Mouse (Mus musculus) left cerebral cortex, adult 11 months (tissue): Measurements from ENCODE around the gene Fndc5.
A peak's percentile ranks its signal among the peaks of the same experiment; 100 is the strongest.

ENCODE experiments used
- DNase-seq: peaks from one replicate; pipeline ENCODE4 v3.0.0; 2022; ENCODE audit warnings: low spot score

Fndc5 gene

DNA sequence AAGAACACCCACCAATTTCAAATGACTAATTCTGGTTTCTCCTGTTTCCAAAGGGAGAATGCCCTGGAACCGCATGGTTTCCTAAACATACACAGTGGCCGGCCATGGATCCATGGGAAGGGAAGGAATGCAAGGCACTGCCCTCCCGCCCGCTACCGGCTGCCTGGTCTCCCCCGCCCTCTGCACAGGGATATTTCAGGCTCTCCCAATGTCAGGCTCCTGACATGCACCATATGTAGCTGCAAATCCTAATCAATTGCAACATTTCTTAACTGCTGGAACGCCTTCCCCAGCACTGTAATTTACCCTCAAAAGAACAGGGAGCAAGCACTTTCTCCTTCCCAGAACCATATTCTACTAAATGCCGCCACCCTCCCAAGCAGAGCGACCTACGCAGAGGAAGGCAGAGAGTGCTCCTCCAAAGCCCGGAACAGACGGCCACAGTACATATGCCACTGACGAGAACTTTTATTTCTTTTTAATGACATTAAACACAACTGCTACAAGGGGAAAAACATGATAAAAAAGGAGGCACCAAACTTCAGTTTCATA, 10.8 kb downstream of the Fndc5 start:
- DNase-seq = no peak

DNA sequence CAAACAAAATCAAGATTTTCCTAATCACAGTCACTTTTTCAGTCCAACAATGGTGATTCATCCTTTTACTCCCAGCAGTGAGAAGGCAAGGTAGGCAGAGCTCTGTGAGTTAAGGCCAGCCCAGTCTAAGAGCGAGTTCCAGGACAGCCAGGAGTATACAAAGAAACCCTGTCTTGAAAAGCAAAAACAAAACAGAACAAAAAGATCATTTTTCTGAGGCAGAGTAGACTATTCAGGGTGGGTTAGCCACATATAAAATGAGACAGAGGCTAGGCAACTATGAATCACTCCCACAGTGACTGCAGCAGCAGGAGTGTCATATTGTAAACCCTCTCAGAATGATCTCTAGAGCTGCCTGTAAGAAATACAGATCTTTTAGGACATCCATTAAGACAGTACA, 12.5 kb downstream of the Fndc5 start:
- DNase-seq = no peak

DNA sequence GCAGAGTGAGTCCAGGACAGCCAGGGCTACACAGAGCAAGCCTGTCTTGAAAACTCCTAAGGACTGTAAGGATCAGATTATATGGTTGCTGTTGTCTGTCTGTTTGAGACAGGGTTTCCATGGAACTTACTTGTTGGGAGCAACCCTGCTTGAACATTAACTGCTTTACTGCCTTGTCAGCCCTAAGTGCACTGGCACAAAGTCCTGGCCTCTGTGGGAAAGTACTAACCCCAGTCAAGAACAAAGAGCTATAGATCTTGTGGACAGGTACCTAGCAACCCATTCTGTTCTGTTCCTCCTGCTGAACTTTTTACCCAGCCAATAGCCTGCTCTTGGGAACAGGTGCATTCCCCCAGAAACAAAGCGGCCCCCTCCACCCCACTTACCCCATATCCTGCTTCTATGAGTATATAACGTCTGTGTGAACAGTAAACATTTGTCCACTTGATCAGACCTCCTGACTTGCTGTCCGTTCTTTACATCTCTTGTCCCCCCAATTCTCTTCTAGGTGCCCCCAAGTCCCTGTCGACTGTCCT, 14.5 kb downstream of the Fndc5 start:
- no peak for DNase-seq

DNA sequence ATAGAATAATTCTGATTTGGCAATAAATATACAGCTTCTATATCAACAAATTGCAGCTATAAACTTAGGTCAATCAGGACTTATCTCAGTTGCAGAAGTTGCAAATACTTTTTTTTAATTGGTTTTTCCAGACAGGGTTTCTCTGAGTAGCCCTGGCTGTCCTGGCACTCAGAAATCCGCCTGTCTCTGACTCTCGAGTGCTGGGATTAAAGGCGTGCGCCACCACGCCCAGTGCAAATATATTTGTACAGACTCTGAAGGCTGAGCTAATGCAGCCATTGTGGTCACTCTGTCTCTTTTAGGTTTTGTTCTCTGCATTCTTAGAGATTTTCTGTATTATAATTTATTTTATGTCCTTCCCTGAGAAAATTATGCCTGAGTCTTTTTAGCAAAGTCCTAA, 20.7 kb downstream of the Fndc5 start:
- DNase-seq = no peak

DNA sequence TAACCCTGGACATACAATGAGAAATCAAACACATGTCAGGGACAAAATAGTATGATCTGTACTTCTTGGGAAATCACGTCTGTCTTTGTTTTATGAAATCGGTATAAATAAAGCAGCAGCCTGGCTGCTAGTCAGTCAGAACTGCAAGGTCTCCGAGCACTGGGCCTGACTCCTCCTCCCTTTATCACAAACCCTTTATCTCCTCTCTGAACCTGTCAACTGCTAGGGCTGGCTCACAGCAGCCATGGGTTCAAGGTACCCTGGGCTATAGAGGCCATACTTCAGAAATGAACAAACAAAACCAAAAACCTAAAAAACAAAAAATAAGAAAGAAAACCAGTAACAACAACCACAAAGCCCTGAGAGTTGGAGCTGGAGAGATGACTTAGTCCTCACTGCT, 21.8 kb downstream of the Fndc5 start:
- no peak for DNase-seq

DNA sequence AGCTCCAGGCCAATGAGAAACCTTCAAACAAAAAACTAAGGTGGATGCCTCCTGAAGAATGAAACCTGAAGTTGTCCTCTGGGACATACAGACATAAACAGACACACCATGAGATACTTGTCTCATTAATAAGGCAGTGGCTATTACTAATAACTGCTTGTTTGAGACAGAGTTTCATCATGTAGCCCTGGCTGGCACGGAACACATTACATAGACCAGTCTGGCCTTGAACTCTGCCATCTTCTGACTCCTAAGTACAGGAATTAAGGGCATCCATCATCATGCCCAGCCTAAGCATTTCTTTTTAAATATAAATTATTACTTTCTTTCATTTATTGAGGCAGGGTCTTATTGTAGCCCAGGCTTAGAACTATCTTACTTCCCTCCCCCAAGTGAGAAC, 24.3 kb downstream of the Fndc5 start:
- DNase-seq = no peak

DNA sequence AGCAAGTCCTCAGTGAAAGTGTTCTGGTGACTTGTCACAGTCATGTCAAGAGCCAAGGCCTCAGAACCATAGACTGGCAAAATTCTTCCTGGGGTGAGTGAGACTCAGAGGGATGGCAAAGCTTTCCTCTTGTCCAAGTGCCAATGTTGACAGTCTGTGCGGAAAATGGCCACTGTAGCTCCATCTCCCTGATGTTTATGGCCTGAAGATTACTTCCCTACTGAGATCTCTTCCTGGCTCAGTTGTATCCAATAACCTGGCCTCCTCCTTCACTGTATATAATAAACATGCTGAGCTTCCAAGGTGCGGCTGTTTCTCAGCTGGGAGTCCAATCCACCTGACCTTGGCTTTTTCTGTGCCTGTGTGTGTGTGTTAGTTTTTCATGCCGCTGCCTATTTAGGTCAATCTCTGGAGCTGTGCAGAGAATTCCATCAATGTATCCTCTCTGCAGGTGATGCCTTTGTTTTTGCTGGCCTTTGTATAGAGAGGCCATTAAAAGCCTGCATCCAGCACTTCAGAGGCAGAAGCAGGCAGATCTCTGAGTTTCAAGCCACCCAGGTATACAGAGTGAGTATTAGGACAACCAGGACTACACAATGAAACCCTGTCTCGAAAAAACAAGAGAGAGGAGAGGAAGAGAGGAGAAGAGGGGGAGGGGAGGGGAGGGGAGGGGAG, 24.9 kb downstream of the Fndc5 start:
- DNase-seq = no peak

DNA sequence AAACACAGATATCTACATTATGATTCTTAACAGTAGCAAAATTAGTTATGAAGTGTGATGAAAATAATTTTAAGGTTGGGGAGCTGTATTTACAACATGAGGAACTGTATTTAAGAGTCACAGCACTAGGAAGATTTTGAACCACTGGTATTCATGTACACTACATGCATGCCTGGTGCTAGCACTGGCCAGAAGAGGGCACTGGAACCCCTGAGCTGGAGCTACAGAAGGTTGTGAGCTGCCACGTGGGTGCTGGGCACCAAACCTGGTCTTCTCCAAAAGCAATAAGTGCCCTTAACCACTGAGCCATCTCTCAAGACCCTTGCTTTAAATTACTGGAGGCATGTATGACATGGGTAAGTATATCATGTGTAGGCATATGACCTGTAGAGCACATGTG, 35.7 kb downstream of the Fndc5 start:
- DNase-seq = no peak

DNA sequence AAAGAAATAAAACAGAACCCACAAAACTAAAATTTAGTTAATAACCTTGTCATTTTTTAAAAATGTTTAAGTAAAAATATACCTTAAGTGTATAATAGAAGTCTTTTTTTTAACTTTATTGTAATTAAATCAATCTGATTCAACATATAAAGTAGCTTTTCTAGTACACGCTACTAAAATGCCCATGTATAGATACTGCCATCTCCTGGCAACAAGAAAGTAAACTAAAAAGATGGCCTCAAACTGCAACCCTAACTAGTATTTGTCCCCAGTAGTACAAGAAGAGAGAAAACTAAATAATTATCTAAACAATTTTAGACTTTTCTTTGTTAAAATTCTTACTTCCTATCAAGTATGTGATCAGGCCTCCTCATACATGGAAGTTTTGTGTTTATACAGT, 42.8 kb downstream of the Fndc5 start:
- no peak for DNase-seq

DNA sequence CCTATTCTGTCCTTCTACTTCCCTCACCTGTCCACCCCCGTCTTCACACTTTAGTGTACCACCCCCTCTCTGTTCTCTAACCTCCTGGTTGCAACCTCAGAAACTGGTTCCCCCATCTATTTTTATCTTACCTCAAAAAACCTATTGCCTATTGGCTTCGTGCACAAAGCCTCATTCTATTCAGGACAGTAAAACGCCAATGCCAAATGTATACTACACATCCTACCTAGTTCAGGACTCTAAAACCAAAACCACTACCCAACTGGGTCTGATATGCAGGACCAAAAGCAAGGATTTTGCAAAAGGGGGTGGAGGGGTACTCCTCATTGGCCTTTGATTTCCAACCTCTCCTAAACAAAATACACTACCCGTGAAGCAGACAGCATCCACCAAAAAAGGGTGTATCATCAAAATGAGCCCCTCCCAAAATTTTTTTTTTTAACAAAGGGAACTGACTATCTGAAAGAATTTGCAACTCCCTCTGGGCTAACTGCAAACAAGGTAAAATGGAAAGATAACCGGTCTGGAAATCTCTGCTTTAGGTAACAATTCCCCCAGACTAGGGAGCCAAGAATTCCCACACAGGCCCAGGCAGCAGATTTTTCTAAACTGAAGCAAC, 51.4 kb downstream of the Fndc5 start:
- no peak for DNase-seq

DNA sequence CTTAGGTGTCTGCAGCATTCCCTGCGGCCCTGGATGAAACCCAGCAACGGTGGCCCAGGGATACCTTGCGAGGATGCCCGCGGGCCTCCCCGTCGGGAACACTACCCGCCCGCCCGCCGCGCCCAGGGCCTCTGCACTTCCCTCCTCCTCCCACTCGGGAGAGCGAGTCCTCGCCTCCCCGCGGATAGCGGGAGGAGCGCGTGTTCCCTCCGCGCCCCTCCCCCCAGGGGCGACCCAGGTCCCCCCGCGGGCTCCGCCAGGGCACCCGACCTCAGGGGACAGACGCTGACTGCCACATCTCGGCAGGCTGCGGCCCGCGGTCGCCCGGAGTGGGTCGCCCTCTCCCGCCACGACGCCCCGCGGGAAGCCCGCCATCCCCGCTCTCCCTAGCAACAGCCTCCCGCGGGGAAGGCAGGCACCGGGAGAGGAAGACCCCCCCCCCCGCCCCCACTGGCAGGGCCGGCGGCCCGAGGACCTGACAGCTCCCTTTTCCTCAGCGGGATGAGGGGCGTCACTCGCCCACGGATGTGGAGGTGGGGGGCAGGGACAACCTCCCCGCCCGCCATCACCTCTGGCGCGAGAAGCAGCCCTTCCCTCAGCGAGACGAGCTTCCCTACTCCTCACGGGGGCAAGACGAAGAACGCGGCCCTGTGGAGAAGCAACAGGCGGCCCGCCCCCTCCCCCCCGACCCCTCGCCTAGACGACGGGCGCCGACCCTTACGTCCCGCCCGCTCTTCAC, 52.2 kb downstream of the Fndc5 start:
- DNase-seq = peak; percentile 53

DNA sequence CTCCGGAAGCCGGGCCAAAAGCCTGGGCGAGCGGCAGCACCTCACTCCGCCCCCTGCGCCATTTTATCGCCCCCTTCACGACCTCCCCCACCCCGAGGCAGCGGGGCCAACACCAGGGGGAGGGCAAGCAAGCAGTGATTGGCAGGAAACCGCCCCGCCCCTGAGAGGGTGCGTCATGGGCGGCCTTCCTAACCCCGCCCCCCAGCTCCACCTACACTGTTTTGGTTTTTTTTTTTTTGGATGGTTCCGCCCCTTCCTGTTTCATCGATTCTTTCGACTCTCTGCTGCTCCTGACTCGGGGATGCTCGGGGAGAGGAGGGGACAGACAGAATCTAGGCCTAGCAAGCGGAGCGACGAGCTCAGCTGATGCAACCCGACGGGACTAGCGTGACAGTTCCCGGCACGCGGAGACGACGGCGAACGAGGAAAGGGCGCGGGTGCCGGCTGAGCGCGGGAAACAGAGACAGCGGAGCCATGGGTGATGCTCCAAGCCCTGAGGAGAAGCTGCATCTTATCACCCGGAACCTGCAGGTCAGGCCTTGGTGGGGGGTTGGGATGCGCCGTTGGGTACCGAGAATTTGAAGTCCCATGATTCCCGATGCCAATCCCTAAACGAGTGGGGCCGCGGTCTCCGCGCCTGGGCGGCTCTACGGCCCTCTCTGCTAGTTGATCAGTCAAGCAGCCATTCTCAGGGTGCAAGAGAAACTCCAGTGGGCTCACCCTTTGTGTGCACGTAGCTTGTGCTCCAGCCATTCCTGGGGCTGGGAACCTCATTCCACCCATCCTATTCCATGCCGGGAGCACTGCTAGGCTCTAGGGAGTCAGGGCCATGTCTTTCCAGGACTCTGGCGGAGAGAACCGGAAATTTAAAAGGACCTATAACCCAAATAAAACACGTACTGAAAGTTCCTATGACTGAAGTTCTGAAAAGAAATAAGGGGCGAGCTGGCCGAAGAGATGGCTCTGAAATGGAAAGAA, 53.0 kb downstream of the Fndc5 start, which contains the start of the genes S100pbp and Yars:
Gene S100pbp, minus strand, starts transcription at position 186 of the 978 bp plus-strand sequence.
Gene Yars, plus strand, starts transcription at position 219 of the 978 bp plus-strand sequence.
- peak; percentile 94 for DNase-seq

DNA sequence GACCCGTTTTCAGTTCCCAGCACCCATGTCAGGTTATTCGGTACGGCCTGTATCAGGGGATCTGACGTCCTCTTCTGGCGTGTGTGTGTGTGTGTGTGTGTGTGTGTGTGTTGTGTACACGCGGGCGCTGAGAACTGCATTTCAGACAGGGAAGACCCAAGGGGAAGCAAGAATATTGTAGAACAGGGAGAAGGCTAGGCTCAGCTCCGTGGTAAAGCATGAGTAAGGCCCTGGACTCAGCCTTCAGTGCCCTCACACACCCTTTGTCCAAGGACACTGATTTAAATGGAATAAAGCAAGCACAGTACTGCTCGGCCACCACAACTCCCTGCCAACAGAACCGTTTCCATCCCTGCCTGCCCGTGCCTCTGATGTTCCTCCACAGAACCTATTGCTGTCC, 53.7 kb downstream of the Fndc5 start:
- DNase-seq = no peak

DNA sequence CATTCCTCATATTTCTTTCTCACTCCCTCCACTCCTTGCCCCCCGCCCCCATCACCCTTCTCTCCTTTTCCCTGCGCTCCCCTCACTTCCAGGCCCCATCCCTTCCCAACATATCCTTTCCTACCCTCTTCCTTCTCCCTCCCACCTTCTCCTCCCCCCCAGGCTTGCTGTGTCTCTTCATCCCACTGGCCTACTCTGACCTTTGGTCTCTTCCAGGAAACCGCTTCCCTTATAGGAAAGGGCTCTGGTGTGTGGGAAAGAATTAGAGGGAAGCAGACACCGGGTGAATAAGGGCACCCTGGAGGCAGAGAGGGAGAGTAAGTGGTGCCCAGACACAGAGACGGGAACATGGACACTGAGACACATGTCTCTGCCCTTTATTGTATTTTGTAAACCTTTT, 54.9 kb downstream of the Fndc5 start:
- no peak for DNase-seq
